Mouse (Mus musculus) ES-E14 (cell line): ENCODE measurements around the gene Prickle4. TPM values are rescaled to one million over a fixed set of nuclear protein-coding genes. Genes with fewer than 3 reads are reported as not detected.
A peak's percentile ranks its signal among the peaks of the same experiment; 100 is the strongest.

Source experiments
- DNase-seq: peaks from one replicate; pipeline ENCODE4 v3.0.0-alpha.2; 2013; ENCODE audit warnings: low read depth, low spot score
- H3K27ac ChIP-seq: 2 replicates; pipeline ENCODE4 v1.5.1; 2012; ENCODE audit warnings: low read depth, mild to moderate bottlenecking, low read length, moderate library complexity, mixed read lengths; ENCODE audit not compliant: poor library complexity, insufficient read depth, severe bottlenecking
- H3K36me3 ChIP-seq: 2 replicates; pipeline ENCODE4 v1.6.1; 2012; ENCODE audit warnings: mild to moderate bottlenecking, low read length, moderate library complexity, mixed read lengths; ENCODE audit not compliant: control insufficient read depth, poor library complexity, insufficient read depth, severe bottlenecking
- H3K4me1 ChIP-seq, 2 experiments: fragments of 150-350 bp in 1 of 2; sonication (generic) in 1 of 2; 2 replicates each; pipeline ENCODE4 v1.6.1; 2012; ENCODE audit warnings: low read length in 2 of 2, mild to moderate bottlenecking in 1 of 2, mixed read lengths in 1 of 2; ENCODE audit not compliant: control insufficient read depth in 2 of 2, insufficient read depth in 2 of 2, poor library complexity in 1 of 2
- H3K4me3 ChIP-seq, 2 experiments: fragments of 150-350 bp in 1 of 2; sonication (generic) in 1 of 2; 2 replicates each; pipeline ENCODE4 v1.5.1; 2012; ENCODE audit warnings: low read length in 2 of 2, low read depth in 1 of 2, mild to moderate bottlenecking in 1 of 2, mixed read lengths in 1 of 2; ENCODE audit not compliant: insufficient read depth in 1 of 2, poor library complexity in 1 of 2, severe bottlenecking in 1 of 2
- H3K9ac ChIP-seq: 2 replicates; pipeline ENCODE4 v1.6.1; 2012; ENCODE audit warnings: low read depth, mild to moderate bottlenecking, low read length, mixed read lengths; ENCODE audit not compliant: poor library complexity, insufficient read depth, severe bottlenecking
- H3K9me3 ChIP-seq: fragments of 150-350 bp; sonication (generic); 2 replicates; pipeline ENCODE4 v1.6.1; 2012; ENCODE audit warnings: low read depth, mild to moderate bottlenecking, low read length; ENCODE audit not compliant: control insufficient read depth, insufficient read depth
- CHD2 ChIP-seq: IDR thresholded peaks from 2 replicates; pipeline ENCODE4 v1.6.1; 2014; ENCODE audit warnings: mild to moderate bottlenecking, low read depth, low read length, inconsistent platforms
- HCFC1 ChIP-seq: IDR thresholded peaks from 2 replicates; pipeline ENCODE4 v1.6.1; 2012; ENCODE audit warnings: low read length, inconsistent platforms, borderline replicate concordance; ENCODE audit not compliant: insufficient read depth
- MAFK ChIP-seq: IDR thresholded peaks from 2 replicates; pipeline ENCODE4 v1.6.1; 2014; ENCODE audit warnings: mild to moderate bottlenecking, low read depth, low read length, inconsistent platforms; ENCODE audit not compliant: insufficient read depth
- ZC3H11A ChIP-seq: IDR thresholded peaks from 2 replicates; pipeline ENCODE4 v1.6.1; 2012; ENCODE audit warnings: low read depth, mild to moderate bottlenecking, inconsistent platforms, low read length, borderline replicate concordance
- ZNF384 ChIP-seq: IDR thresholded peaks from 2 replicates; pipeline ENCODE4 v1.6.1; 2012; ENCODE audit warnings: low read depth, low read length, inconsistent platforms
- in situ Hi-C, 2 experiments: fragments of 600-800 bp; cut with MboI; formaldehyde crosslinking; loops; one replicate each; pipeline ENCODE4 v1.15.1; 2025; ENCODE audit warnings: low sequenced_read_pairs in 2 of 2, inconsistent platforms in 1 of 2; ENCODE audit not compliant: unreplicated experiment in 2 of 2
- total RNA-seq: library from RNA; depleted of rRNA; stranded (reverse); fragments of 300-350 nt; gene quantifications from 2 replicates; pipeline ENCODE4 v1.2.3, GENCODE M21; 2012; rRNA removed

The Prickle4 gene
- total RNA-seq, 1 experiment = 0.71 TPM

- TF ChIP-seq ZC3H11A (no peak), MAFK (no peak), ZNF384 (no peak), CHD2 (no peak), HCFC1 (no peak)
- Histone ChIP-seq H3K9ac (no peak overlapping the region), H3K27ac (no peak overlapping the region), H3K4me3 (no peak overlapping the region), H3K4me1 (peaks cover 3 to 4% of the 10 kb centered on the region in 2 experiments; a peak in 3 of 4 replicates), H3K36me3 (no peaks in the 10 kb centered on the region), H3K9me3 (no peaks in the 10 kb centered on the region)
- no peak for DNase-seq
- in situ Hi-C loops = no loop called here
These were observed 42.6 kb downstream of the Prickle4 start for GRCm38 (mm10) chr17:47651953-47652352.

GRCm38 (mm10) chr17:47648966-47649365, 45.6 kb downstream of the Prickle4 start:
- no peaks in the 10 kb centered on the region for H3K36me3 ChIP-seq
- no peak overlapping the region for H3K9ac ChIP-seq
- no peaks in the 10 kb centered on the region for H3K9me3 ChIP-seq
- DNase-seq = peak; percentile 56
- H3K4me3 ChIP-seq = no peak overlapping the region
- H3K27ac ChIP-seq = peak overlapping the region; percentile 27; the same call in 1 of the 2 replicates
- in situ Hi-C loops = no loop called here
- TF ChIP-seq ZC3H11A = no peak
- no peak for TF ChIP-seq HCFC1
- TF ChIP-seq CHD2 = no peak
- no peak for TF ChIP-seq ZNF384
- TF ChIP-seq MAFK = no peak
- H3K4me1 ChIP-seq = peaks cover 3% of the 10 kb centered on the region in 2 experiments; a peak in 1 of 4 replicates

GRCm38 (mm10) chr17:47646683-47647082, 47.9 kb downstream of the Prickle4 start:
- Histone ChIP-seq H3K36me3 (no peaks in the 10 kb centered on the region), H3K4me1 (peaks cover 3% of the 10 kb centered on the region in 2 experiments; a peak in 1 of 4 replicates), H3K9ac (no peak overlapping the region), H3K4me3 (no peak overlapping the region), H3K27ac (no peak overlapping the region), H3K9me3 (no peaks in the 10 kb centered on the region)
- in situ Hi-C loops = no loop called here
- TF ChIP-seq HCFC1 (no peak), CHD2 (no peak), ZNF384 (peak; percentile 94), ZC3H11A (peak; percentile 46; the same call in 1 of the 2 replicates), MAFK (no peak)
- peak; percentile 93 for DNase-seq

GRCm38 (mm10) chr17:47642992-47643391, 51.5 kb downstream of the Prickle4 start:
- TF ChIP-seq CHD2 = no peak
- TF ChIP-seq ZNF384 = no peak
- no peak for TF ChIP-seq MAFK
- no peak for TF ChIP-seq HCFC1
- no peak overlapping the region for H3K27ac ChIP-seq
- H3K9me3 ChIP-seq = no peaks in the 10 kb centered on the region
- no peak overlapping the region for H3K9ac ChIP-seq
- no peak overlapping the region for H3K4me3 ChIP-seq
- DNase-seq = no peak
- H3K36me3 ChIP-seq = no peaks in the 10 kb centered on the region
- in situ Hi-C loops = no loop called here
- 0 out of 4 replicates have a peak, but pooled peaks cover 0 to 3% of the 10 kb centered on the region in 2 experiments for H3K4me1 ChIP-seq

Other genes with a start within 250 kb of the Prickle4 start
- 40.0 and 58.6 TPM in 2 replicates for gene Taf8, start 192.4 kb downstream of the Prickle4 start, total RNA-seq
- 125 and 131 TPM in 2 replicates for gene Ccnd3, start 189.7 kb downstream of the Prickle4 start, total RNA-seq
- gene Bysl, start 83.2 kb downstream of the Prickle4 start, total RNA-seq = 51.5 and 51.8 TPM in 2 replicates
- gene Med20, start 83.2 kb downstream of the Prickle4 start, total RNA-seq = 43.4 and 46.1 TPM in 2 replicates
- gene Gm20517, start 83.1 kb downstream of the Prickle4 start, total RNA-seq = 4.9 and 5.4 TPM in 2 replicates
- gene Usp49, start 64.0 kb downstream of the Prickle4 start, total RNA-seq = 10.0 and 15.5 TPM in 2 replicates
- gene Tomm6, start 6.3 kb downstream of the Prickle4 start, total RNA-seq = 54.7 and 55.8 TPM in 2 replicates
- gene Frs3, start 5.7 kb downstream of the Prickle4 start, total RNA-seq = 8.4 and 15.9 TPM in 2 replicates
- gene Gm21981, start 281 bp downstream of the Prickle4 start, total RNA-seq = 0.36 and 0.37 TPM in 2 replicates
- 1.7 and 3.7 TPM in 2 replicates for gene Pgc, start 32.1 kb upstream of the Prickle4 start, total RNA-seq
- 21.0 and 33.0 TPM in 2 replicates for gene Tfeb, start 42.3 kb upstream of the Prickle4 start, total RNA-seq
- 15.6 and 25.0 TPM in 2 replicates for gene Mdfi, start 140.0 kb upstream of the Prickle4 start, total RNA-seq
- 25.2 and 42.4 TPM in 2 replicates for gene Foxp4, start 229.9 kb upstream of the Prickle4 start, total RNA-seq